Mouse (Mus musculus) splenic B cell, adult 2 months (primary cell): ENCODE results near the gene Mnd1.

Experiments used
- DNase-seq: peaks from one replicate; pipeline ENCODE4 v3.0.0-alpha.2; 2011; ENCODE audit warnings: low read depth, low spot score
- H3K27me3 ChIP-seq: 2 replicates; pipeline ENCODE4 v1.6.1; 2012; ENCODE audit warnings: mild to moderate bottlenecking, low read length, moderate library complexity, mixed read lengths; ENCODE audit not compliant: control insufficient read depth, poor library complexity, insufficient read depth, severe bottlenecking
- H3K36me3 ChIP-seq: 2 replicates; pipeline ENCODE4 v1.6.1; 2012; ENCODE audit warnings: mild to moderate bottlenecking, low read length, moderate library complexity, mixed read lengths; ENCODE audit not compliant: control insufficient read depth, poor library complexity, insufficient read depth, severe bottlenecking

Gene Mnd1

DNA sequence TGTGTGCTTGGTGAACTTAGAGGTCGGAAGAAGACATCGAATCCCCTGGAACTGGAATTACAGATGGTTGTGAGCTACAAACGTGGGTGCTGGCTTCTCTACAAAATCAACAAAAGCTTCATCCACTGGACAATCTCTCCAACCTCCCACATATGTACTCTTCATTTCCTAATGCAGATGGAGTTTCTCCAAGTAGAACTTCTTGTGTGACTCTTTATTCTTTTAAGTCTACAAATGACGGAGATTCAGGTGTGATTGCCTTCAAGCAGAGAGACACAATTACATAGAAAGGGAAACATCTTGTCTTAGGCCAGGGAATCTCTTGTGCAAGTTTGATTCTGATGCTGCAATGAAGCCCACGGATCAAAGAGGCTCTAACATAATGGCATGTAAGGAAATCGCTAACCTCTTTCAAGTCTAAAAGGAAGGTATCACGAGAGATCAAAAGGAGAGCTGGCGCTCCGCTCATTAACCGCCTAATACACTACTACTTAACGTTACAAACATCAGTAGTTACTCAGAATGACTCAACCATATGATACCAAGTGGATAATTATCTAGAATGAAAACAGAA, 18.1 kb upstream of the Mnd1 start, which contains the start of gene Gm6525:
Gene Gm6525 (plus strand): TSS at position 524 of the 574 bp plus-strand sequence.
- Histone ChIP-seq H3K27me3 (no peaks in the 10 kb centered on the region), H3K36me3 (no peaks in the 10 kb centered on the region)
- no peak for DNase-seq

- peak; percentile 20 for DNase-seq
- no peaks in the 10 kb centered on the region for H3K36me3 ChIP-seq
- H3K27me3 ChIP-seq = no peaks in the 10 kb centered on the region
Observed at GRCm38 (mm10) chr3:84172406-84172805, 16.8 kb upstream of the Mnd1 start.

DNA sequence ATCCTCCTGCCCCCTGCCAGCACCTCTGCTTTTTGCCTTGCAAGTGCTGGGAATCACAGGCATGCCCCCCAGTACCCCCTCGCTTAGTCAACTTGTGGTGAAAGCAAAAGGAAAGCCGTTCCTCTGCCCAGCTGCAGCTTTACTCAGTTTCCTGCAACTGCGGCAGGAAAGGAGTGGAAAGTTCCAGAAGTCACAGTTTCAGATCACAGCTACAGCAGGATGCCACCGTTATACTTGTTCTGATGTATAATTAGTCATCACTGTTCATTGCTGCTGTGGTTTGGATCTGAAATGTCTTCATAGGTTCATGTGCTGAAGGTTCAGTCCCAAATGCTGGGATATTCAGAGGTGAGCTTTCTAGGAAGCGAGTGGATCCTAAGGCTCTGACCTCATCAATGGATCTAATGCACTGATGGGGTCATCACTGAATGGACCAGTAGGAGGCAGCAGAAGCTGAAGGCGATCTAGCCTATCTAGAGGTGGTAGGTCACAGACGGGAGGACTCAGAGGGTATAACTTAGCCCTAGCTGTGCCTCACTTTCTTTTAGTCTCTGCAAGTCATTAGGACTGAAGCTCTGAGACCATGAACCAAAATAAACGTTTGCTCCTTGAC, 13.9 kb upstream of the Mnd1 start:
- Histone ChIP-seq H3K27me3 (no peaks in the 10 kb centered on the region), H3K36me3 (no peaks in the 10 kb centered on the region)
- DNase-seq = peak; percentile 34

- no peaks in the 10 kb centered on the region for H3K27me3 ChIP-seq
- no peaks in the 10 kb centered on the region for H3K36me3 ChIP-seq
- no peak for DNase-seq
Observed at GRCm38 (mm10) chr3:84168943-84169342, 13.4 kb upstream of the Mnd1 start.

GRCm38 (mm10) chr3:84166073-84166472, 10.5 kb upstream of the Mnd1 start:
- H3K27me3 ChIP-seq = no peaks in the 10 kb centered on the region
- no peaks in the 10 kb centered on the region for H3K36me3 ChIP-seq
- DNase-seq = no peak

DNA sequence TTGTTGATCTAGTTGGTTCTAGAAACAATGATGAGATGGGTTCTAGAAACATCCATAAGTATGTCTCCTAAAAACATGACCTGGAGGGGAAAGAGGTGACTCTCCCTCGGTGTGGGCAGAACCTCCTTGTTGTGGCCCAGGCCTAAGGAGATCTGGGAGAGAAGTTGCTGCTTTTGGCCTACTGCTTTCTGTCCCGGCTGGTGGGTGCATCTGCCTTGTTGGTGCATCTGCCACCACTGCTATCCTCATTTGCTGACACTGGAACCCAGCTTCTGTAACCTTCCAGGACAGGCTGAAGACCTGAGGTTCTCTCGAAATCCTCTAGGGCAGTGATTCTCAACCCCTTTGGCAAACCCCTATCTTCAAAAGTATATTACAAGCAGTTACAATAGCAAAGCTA, 9.8 kb upstream of the Mnd1 start:
- no peak for DNase-seq
- no peaks in the 10 kb centered on the region for H3K36me3 ChIP-seq
- H3K27me3 ChIP-seq = no peaks in the 10 kb centered on the region

- Histone ChIP-seq H3K36me3 (no peaks in the 10 kb centered on the region), H3K27me3 (no peaks in the 10 kb centered on the region)
- no peak for DNase-seq
Observed at GRCm38 (mm10) chr3:84157559-84158350, 2.2 kb upstream of the Mnd1 start.

DNA sequence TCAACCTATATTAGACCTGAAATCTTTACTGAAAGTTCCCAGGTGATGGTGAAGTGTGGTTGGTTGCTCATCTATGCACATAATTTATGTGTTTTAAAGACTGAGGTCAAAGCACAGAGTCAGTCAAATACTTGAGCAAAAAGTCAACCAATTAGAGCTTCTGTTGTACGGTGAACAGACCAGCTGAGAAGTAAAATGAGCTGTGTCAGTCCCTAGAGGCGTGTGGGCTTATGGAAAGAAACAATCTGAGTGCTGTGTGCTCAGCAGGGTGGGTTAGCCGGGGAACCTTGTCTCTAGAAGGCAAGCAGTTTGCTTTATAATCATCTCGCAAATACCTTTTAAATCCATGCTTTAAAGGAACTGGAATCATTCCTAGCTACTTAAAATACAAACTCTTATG, 1.4 kb upstream of the Mnd1 start:
- no peaks in the 10 kb centered on the region for H3K27me3 ChIP-seq
- DNase-seq = peak; percentile 58
- no peaks in the 10 kb centered on the region for H3K36me3 ChIP-seq

GRCm38 (mm10) chr3:84156105-84156504, 519 bp upstream of the Mnd1 start:
- H3K27me3 ChIP-seq = no peaks in the 10 kb centered on the region
- no peaks in the 10 kb centered on the region for H3K36me3 ChIP-seq
- no peak for DNase-seq

- DNase-seq = no peak
- Histone ChIP-seq H3K27me3 (no peaks in the 10 kb centered on the region), H3K36me3 (no peaks in the 10 kb centered on the region)
Observed at GRCm38 (mm10) chr3:84155146-84155545, 440 bp downstream of the Mnd1 start.

- DNase-seq = peak; percentile 15
- Histone ChIP-seq H3K27me3 (no peaks in the 10 kb centered on the region), H3K36me3 (no peaks in the 10 kb centered on the region)
Observed at GRCm38 (mm10) chr3:84154721-84155141, 855 bp downstream of the Mnd1 start.

GRCm38 (mm10) chr3:84149831-84150230, 5.8 kb downstream of the Mnd1 start:
- H3K36me3 ChIP-seq = no peaks in the 10 kb centered on the region
- DNase-seq = no peak
- H3K27me3 ChIP-seq = no peaks in the 10 kb centered on the region

DNA sequence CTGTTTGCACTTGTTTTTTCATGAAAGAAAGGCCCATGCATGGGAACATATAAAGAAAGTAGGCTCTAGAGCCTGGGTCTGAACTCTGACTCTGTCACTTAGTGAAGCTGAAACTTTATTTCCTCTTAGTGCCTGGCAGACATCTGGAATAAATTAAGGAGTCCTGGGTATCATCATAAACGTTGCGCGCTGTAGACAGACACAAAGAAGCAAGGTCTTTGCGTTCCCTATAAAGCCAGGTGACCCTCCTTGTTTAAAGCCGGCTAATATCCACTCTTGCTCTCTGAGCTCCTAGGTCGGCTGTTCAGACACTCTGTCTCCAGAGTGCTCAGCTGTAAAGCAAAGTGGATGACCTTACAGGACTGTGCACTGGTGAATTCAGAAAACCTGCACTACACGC, 14.6 kb downstream of the Mnd1 start:
- Histone ChIP-seq H3K27me3 (no peaks in the 10 kb centered on the region), H3K36me3 (no peaks in the 10 kb centered on the region)
- no peak for DNase-seq

- no peaks in the 10 kb centered on the region for H3K27me3 ChIP-seq
- H3K36me3 ChIP-seq = no peaks in the 10 kb centered on the region
- no peak for DNase-seq
Observed at GRCm38 (mm10) chr3:84136509-84136908, 19.1 kb downstream of the Mnd1 start.

GRCm38 (mm10) chr3:84135933-84136332, 19.7 kb downstream of the Mnd1 start:
- Histone ChIP-seq H3K36me3 (no peaks in the 10 kb centered on the region), H3K27me3 (no peaks in the 10 kb centered on the region)
- no peak for DNase-seq
